Mouse (Mus musculus): ENCODE measurements around the gene Cxcl1.

DNA sequence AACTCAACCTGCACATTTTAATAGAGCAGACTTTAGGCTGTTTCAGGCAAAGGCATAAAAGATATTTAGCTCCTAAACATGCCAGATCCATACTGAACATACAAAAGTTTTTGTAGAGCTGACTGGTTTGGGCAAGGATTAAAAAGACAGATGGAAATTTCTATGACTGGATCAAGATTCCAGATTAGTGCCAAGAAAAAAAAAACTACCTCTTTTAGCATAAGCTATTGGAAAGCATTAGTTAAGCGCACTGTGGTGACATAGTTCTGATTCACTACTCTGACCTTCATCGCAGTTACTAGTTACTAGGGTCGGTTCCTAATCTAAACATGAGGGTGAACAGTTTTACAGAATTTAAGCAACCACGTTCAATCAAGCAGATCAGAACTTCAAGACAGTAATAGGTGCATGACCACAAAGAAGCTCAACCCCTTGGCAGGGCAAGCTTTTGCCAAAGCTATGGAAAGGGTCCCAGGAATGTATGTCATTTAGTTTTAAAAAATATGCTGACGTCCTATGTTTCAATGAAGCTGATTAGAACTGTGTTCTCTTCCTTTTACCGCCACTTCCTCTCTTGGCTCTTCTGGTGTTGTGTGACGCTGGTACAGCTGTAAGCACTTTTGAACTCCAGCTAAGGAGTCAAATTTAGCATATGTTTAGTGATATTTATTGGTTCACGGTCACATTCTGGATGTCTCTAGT, 14.4 kb upstream of the Cxcl1 start:
- TF ChIP-seq GATA1 (IDR thresholded peaks at IDR 0.05; ENCODE audit: low read length) (no peak), TAL1 (IDR thresholded peaks at IDR 0.05; ENCODE audit: low read length) (no peak)

Data from erythroblast, embryonic 14.5 days (primary cell).